Mouse (Mus musculus): ENCODE measurements at regions not wholly inside any gene's neighbourhood (a gene's known extent, or its start where the extent isn't known, plus 50 kb on each side); places are given as distances from the start of the nearest gene placed in this dataset.

DNA sequence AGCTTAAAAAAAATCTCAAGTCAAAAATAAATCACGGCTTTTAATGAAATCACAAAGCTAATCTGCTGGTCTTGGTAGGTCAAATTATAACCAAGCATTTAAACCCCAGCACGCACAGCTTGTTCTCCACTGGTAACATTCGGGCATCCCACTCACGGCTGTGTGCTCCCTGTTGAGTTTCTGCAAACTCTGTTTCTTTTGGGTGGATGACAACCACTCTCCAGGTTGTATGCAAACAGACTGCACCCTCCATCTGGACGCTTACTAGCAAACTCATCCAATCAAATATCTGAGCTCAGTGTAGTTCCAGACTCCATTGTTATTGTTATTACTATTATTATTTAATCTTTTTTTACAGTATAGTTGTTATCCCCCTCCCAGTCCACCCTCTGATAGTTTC, 213.9 kb downstream of the Fam173b start:
- TF ChIP-seq POLR2A (IDR thresholded peaks at IDR 0.05; ENCODE audit: insufficient read depth, low read length) (no peak), CTCF (IDR thresholded peaks at IDR 0.05; ENCODE audit: low read depth, low read length) (no peak)
